Mouse (Mus musculus): ENCODE data around the gene C2cd5.
"Not testable (repeated sequence)": the region's sequence is repeated elsewhere in the genome, so short reads cannot be mapped to it uniquely, and the experiment has no call there.

C2cd5 gene

GRCm38 (mm10) chr6:142985561-142986238 is 114.2 kb downstream of the C2cd5 start:
- intact Hi-C loops (cut with DNase I), result not testable (repeated sequence)

GRCm38 (mm10) chr6:142979665-142980660 is 120.0 kb downstream of the C2cd5 start:
- intact Hi-C loops (cut with DNase I), result no loop called here

GRCm38 (mm10) chr6:142977221-142977620 is 122.7 kb downstream of the C2cd5 start:
- intact Hi-C loops (cut with DNase I), result no loop called here

- intact Hi-C loops (cut with DNase I), result no loop called here
Observed at GRCm38 (mm10) chr6:142973289-142973688, 126.7 kb downstream of the C2cd5 start.

GRCm38 (mm10) chr6:142972205-142972604 is 127.7 kb downstream of the C2cd5 start:
- intact Hi-C loops (cut with DNase I), result no loop called here

GRCm38 (mm10) chr6:142967407-142967806 is 132.5 kb downstream of the C2cd5 start:
- intact Hi-C loops (cut with DNase I), result loop anchor here (5.0 kb wide), 1 partner anchor 180 kb away; no protein-coding TSS in a partner anchor

GRCm38 (mm10) chr6:142964531-142965385 is 135.2 kb downstream of the C2cd5 start:
- intact Hi-C loops (cut with DNase I), result loop anchor here (5.0 kb wide), 1 partner anchor 177 kb away; no protein-coding TSS in a partner anchor

- intact Hi-C loops (cut with DNase I), result no loop called here
Observed at GRCm38 (mm10) chr6:142964076-142964530, 135.8 kb downstream of the C2cd5 start, which contains the start of gene St8sia1. Gene St8sia1 (minus strand): TSS chr6:142964452.

- intact Hi-C loops (cut with DNase I), result no loop called here
Observed at GRCm38 (mm10) chr6:142963480-142964075, 136.4 kb downstream of the C2cd5 start.

GRCm38 (mm10) chr6:142962881-142963280 is 137.1 kb downstream of the C2cd5 start:
- intact Hi-C loops (cut with DNase I), result no loop called here

GRCm38 (mm10) chr6:142962476-142962875 is 137.5 kb downstream of the C2cd5 start:
- intact Hi-C loops (cut with DNase I), result no loop called here

GRCm38 (mm10) chr6:142961721-142962455 is 138.1 kb downstream of the C2cd5 start:
- intact Hi-C loops (cut with DNase I), result no loop called here

Measured in adrenal gland (tissue).